Mouse (Mus musculus) forebrain, embryonic 10.5 days (tissue): ENCODE results near the gene Shh. TPM values are rescaled to one million over a fixed set of nuclear protein-coding genes. Genes with fewer than 3 reads are reported as not detected.

Experiments
- DNase-seq: peaks from one replicate; pipeline ENCODE4 v3.0.0-alpha.2; 2017; ENCODE audit warnings: low spot score; ENCODE audit errors: extremely low spot score
- H3K27ac ChIP-seq: fragments of 300-500 bp; sonication (generic); 2 replicates; pipeline ENCODE4 v1.5.1; 2016; ENCODE audit warnings: mild to moderate bottlenecking
- H3K27me3 ChIP-seq: fragments of 300-500 bp; sonication (generic); 2 replicates; pipeline ENCODE4 v1.6.1; 2016; ENCODE audit warnings: mild to moderate bottlenecking; ENCODE audit not compliant: poor library complexity, severe bottlenecking
- H3K36me3 ChIP-seq: fragments of 300-500 bp; sonication (generic); replicated peaks from 2 replicates; pipeline ENCODE4 v1.6.1; 2016; ENCODE audit warnings: mild to moderate bottlenecking, moderate library complexity
- H3K4me1 ChIP-seq: fragments of 300-500 bp; sonication (generic); 2 replicates; pipeline ENCODE4 v1.6.1; 2016
- H3K4me3 ChIP-seq: fragments of 300-500 bp; sonication (generic); 2 replicates; pipeline ENCODE4 v1.5.1; 2016; ENCODE audit warnings: mild to moderate bottlenecking, moderate library complexity
- H3K9me3 ChIP-seq: fragments of 300-500 bp; sonication (generic); 2 replicates; pipeline ENCODE4 v1.6.1; 2016; ENCODE audit warnings: mild to moderate bottlenecking, moderate library complexity
- WGBS: fragments of 180-500 bp; shearing (Covaris S2); methylation state at CpG from one replicate; pipeline ENCODE4 v1.1.7; 2016; 5-methylcytosine and 5-hydroxymethylcytosine counted together
- polyA plus RNA-seq: library from polyadenylated mRNA; unstranded; fragments of >200 nt; fragmentation: Nextera tagmentation; extraction: Ambion mirVana; gene quantifications from 2 replicates; pipeline ENCODE4 v1.2.1, GENCODE M21; 2016

Gene Shh
- polyA plus RNA-seq, 1 experiment from 2014 or later: 2.3 TPM

GRCm38 (mm10) chr5:28465526-28465925 lies 1.5 kb downstream of the Shh start:
- H3K36me3 ChIP-seq: no peaks in the 10 kb centered on the region
- 0 out of 2 replicates have a peak overlapping the region, but pooled peaks have one; percentile 66 for H3K27ac ChIP-seq
- peaks cover 100% of the 10 kb centered on the region for H3K27me3 ChIP-seq
- H3K9me3 ChIP-seq: no peaks in the 10 kb centered on the region
- H3K4me3 ChIP-seq: peak overlapping the region; percentile 58
- WGBS: under 1% methylated on average over 18 of the region's 18 CpGs
- DNase-seq: peak; percentile 19
- H3K4me1 ChIP-seq: peaks cover 65% of the 10 kb centered on the region

- H3K27ac ChIP-seq: peak overlapping the region; percentile 66; the same call in 1 of the 2 replicates
- H3K4me1 ChIP-seq: peaks cover 70% of the 10 kb centered on the region
- H3K9me3 ChIP-seq: no peaks in the 10 kb centered on the region
- H3K4me3 ChIP-seq: peak overlapping the region; percentile 58
- peak; percentile 32 for DNase-seq
- H3K27me3 ChIP-seq: peaks cover 100% of the 10 kb centered on the region
- WGBS: 0% methylated on average over 29 of the region's 29 CpGs
- H3K36me3 ChIP-seq: no peaks in the 10 kb centered on the region
Observed at GRCm38 (mm10) chr5:28465099-28465406, 2.0 kb downstream of the Shh start.

GRCm38 (mm10) chr5:28464361-28465098 lies 2.5 kb downstream of the Shh start:
- WGBS: under 1% methylated on average over 73 of the region's 76 CpGs
- Histone ChIP-seq H3K9me3 (no peaks in the 10 kb centered on the region), H3K27me3 (peaks cover 100% of the 10 kb centered on the region), H3K4me1 (peaks cover 72% of the 10 kb centered on the region), H3K4me3 (peak overlapping the region; percentile 58), H3K27ac (peak overlapping the region; percentile 66), H3K36me3 (no peaks in the 10 kb centered on the region)
- peak; percentile 31 for DNase-seq

- Histone ChIP-seq H3K4me3 (peak overlapping the region; percentile 58), H3K36me3 (no peaks in the 10 kb centered on the region), H3K9me3 (no peaks in the 10 kb centered on the region), H3K27ac (no peak overlapping the region), H3K27me3 (peaks cover 100% of the 10 kb centered on the region), H3K4me1 (peaks cover 80% of the 10 kb centered on the region)
- peak; percentile 22 for DNase-seq
- 1% methylated on average over 10 of the region's 10 CpGs for WGBS
Observed at GRCm38 (mm10) chr5:28463656-28464055, 3.4 kb downstream of the Shh start.

- no peaks in the 10 kb centered on the region for H3K9me3 ChIP-seq
- H3K4me3 ChIP-seq: peak overlapping the region; percentile 58
- DNase-seq: peak; percentile 27
- WGBS: under 1% methylated on average over 33 of the region's 33 CpGs
- H3K27ac ChIP-seq: 0 out of 2 replicates have a peak overlapping the region, but pooled peaks have one; percentile 20
- H3K27me3 ChIP-seq: peaks cover 100% of the 10 kb centered on the region
- H3K36me3 ChIP-seq: no peaks in the 10 kb centered on the region
- peaks cover 87% of the 10 kb centered on the region for H3K4me1 ChIP-seq
Observed at GRCm38 (mm10) chr5:28462741-28463590, 4.1 kb downstream of the Shh start.

GRCm38 (mm10) chr5:28461376-28461775 lies 5.7 kb downstream of the Shh start:
- 9% methylated on average over 11 of the region's 11 CpGs for WGBS
- H3K27me3 ChIP-seq: peaks cover 100% of the 10 kb centered on the region
- no peak for DNase-seq
- peaks cover 85% of the 10 kb centered on the region for H3K4me1 ChIP-seq
- H3K27ac ChIP-seq: no peak overlapping the region
- H3K9me3 ChIP-seq: no peaks in the 10 kb centered on the region
- H3K4me3 ChIP-seq: no peak overlapping the region
- H3K36me3 ChIP-seq: no peaks in the 10 kb centered on the region

GRCm38 (mm10) chr5:28460556-28461350 lies 6.3 kb downstream of the Shh start:
- WGBS: under 1% methylated on average over 17 of the region's 17 CpGs
- Histone ChIP-seq H3K27ac (no peak overlapping the region), H3K9me3 (no peaks in the 10 kb centered on the region), H3K4me1 (peaks cover 79% of the 10 kb centered on the region), H3K36me3 (no peaks in the 10 kb centered on the region), H3K4me3 (peak overlapping the region; percentile 48), H3K27me3 (peaks cover 100% of the 10 kb centered on the region)
- peak; percentile 38 for DNase-seq

GRCm38 (mm10) chr5:28459456-28460225 lies 7.4 kb downstream of the Shh start:
- peak overlapping the region; percentile 48 for H3K4me3 ChIP-seq
- H3K27me3 ChIP-seq: peaks cover 100% of the 10 kb centered on the region
- H3K36me3 ChIP-seq: no peaks in the 10 kb centered on the region
- no peaks in the 10 kb centered on the region for H3K9me3 ChIP-seq
- under 1% methylated on average over 41 of the region's 41 CpGs for WGBS
- no peak overlapping the region for H3K27ac ChIP-seq
- H3K4me1 ChIP-seq: peaks cover 68% of the 10 kb centered on the region
- DNase-seq: peak; percentile 56

DNA sequence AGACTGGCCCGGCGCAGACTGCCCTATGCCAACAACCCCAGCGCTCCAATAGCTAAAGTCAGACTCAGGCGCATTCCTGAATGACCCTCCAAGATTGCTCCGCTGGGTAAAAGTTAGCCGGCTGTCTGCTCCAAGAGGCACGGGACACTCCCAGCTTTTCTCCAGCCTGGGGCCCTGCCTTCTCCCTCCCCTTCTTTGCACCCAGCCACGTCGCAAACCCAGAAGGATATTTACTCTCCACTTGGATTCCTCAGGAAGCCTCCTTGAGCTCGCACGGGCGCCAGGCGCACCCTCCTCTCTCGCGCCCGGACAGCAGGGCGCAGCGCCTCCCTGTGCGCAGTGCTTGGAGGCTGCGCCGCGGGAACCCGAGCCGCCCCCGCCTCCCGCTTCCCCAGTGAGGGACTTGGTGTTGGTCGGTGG lies 8.2 kb downstream of the Shh start:
- H3K4me3 ChIP-seq: peak overlapping the region; percentile 48
- peak; percentile 34 for DNase-seq

GRCm38 (mm10) chr5:28457921-28458641 lies 9.0 kb downstream of the Shh start:
- Histone ChIP-seq H3K4me1 (peaks cover 52% of the 10 kb centered on the region), H3K36me3 (no peaks in the 10 kb centered on the region), H3K27ac (peak overlapping the region; percentile 40; the same call in 1 of the 2 replicates), H3K9me3 (no peaks in the 10 kb centered on the region), H3K27me3 (peaks cover 99% of the 10 kb centered on the region), H3K4me3 (peak overlapping the region; percentile 48)
- peak; percentile 38 for DNase-seq
- under 1% methylated on average over 85 of the region's 95 CpGs for WGBS

More for the DNA sequence above, 8.2 kb downstream of the Shh start:
- Histone ChIP-seq H3K27ac (0 out of 2 replicates have a peak overlapping the region, but pooled peaks have one; percentile 40), H3K4me1 (peaks cover 60% of the 10 kb centered on the region), H3K27me3 (peaks cover 100% of the 10 kb centered on the region), H3K9me3 (no peaks in the 10 kb centered on the region), H3K36me3 (no peaks in the 10 kb centered on the region)
- under 1% methylated on average over 27 of the region's 27 CpGs for WGBS

GRCm38 (mm10) chr5:28456366-28456765 lies 10.7 kb downstream of the Shh start:
- Histone ChIP-seq H3K27ac (no peak overlapping the region), H3K36me3 (no peaks in the 10 kb centered on the region), H3K27me3 (peaks cover 91% of the 10 kb centered on the region), H3K4me3 (no peak overlapping the region), H3K4me1 (peaks cover 37% of the 10 kb centered on the region), H3K9me3 (no peaks in the 10 kb centered on the region)
- 73% methylated on average over 1 of the region's 1 CpGs for WGBS
- no peak for DNase-seq
